Mouse (Mus musculus): ENCODE results near the gene Vipas39. TPM values are rescaled to one million over a fixed set of nuclear protein-coding genes. Genes with fewer than 3 reads are reported as not detected.

The Vipas39 gene
- total and polyA plus RNA-seq, 3 experiments, result 30.2 to 44.4 (median 32.1) TPM

DNA sequence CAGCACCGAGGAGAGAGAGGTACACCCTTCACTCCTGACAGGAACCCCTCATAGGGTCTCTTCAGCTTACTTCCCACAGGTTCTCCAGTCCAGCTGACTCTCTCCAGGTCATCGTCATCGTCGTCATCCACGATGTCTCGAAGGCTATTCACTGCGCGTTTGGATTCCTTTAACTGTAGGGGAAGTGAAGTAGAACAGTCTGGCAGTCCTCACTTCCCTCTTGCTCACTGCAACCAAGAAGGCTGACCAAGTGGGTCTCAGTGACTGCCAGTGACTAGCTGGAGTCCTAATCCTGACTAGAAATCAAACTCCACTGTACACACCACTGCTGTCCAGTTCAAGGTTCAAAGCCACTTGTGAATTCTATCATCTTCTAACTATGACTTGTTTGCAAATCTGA is 5.5 kb downstream of the Vipas39 start:
- in situ Hi-C loops (cut with MboI; ENCODE audit: low pct_ligation_motif_present, low pct_unique_long_range_greater_than_20kb, low sequenced_read_pairs) (no loop called here), dilution Hi-C loops (cut with MboI; ENCODE audit: extremely low pct_ligation_motif_present, extremely low pct_unique_long_range_greater_than_20kb, low sequenced_read_pairs) (no loop called here)
- Histone ChIP-seq H3K4me1 (ENCODE audit: control insufficient read depth in 1 of 2, insufficient read depth in 2 of 2) (peaks cover 0 to 38% of the 10 kb centered on the region in 2 experiments; a peak in 2 of 4 replicates), H3K36me3 (replicated peaks in 1 of 2; ENCODE audit: control insufficient read depth in 1 of 2, insufficient read depth in 1 of 2, low read length in 1 of 2) (peaks cover 55 to 70% of the 10 kb centered on the region in 2 experiments), H3K9ac (ENCODE audit: insufficient read depth, low read depth) (no peak overlapping the region), H3K27me3 (replicated peaks) (no peaks in the 10 kb centered on the region), H3K4me2 (ENCODE audit: insufficient read depth, low read depth, poor library complexity, severe bottlenecking) (no peak overlapping the region), H3K9me3 (replicated peaks; ENCODE audit: low read length) (no peaks in the 10 kb centered on the region), H3K79me2 (replicated peaks; ENCODE audit: control insufficient read depth, extremely low read depth, insufficient read depth, poor library complexity, severe bottlenecking) (peaks cover 2% of the 10 kb centered on the region), H3K27ac (ENCODE audit: insufficient read depth, low read depth) (no peak overlapping the region), H3K4me3 (replicated peaks in 1 of 3; ENCODE audit: low read depth in 2 of 3, low read length in 2 of 3, poor library complexity in 1 of 3) (no peak overlapping the region)
- TF ChIP-seq MAFK (IDR thresholded peaks at IDR 0.05; ENCODE audit: insufficient replicate concordance, low read length), result no peak
- TF ChIP-seq IRF4 (IDR thresholded peaks at IDR 0.05; ENCODE audit: low read depth, low read length), result no peak
- no peak for TF ChIP-seq MEF2A (IDR thresholded peaks at IDR 0.05; ENCODE audit: borderline replicate concordance, low read depth, low read length)
- TF ChIP-seq HCFC1 (IDR thresholded peaks at IDR 0.05; ENCODE audit: low read depth, low read length), result no peak
- TF ChIP-seq NRF1 (IDR thresholded peaks at IDR 0.05; ENCODE audit: low read depth, low read length), result no peak
- no peak for TF ChIP-seq KAT2A (IDR thresholded peaks at IDR 0.05; ENCODE audit: insufficient replicate concordance, low read length)
- TF ChIP-seq UBTF (IDR thresholded peaks at IDR 0.05; ENCODE audit: low read depth, low read length), result no peak
- TF ChIP-seq USF2 (conservative IDR thresholded peaks at IDR 0.05; ENCODE audit: low read depth, low read length), result no peak
- no peak for TF ChIP-seq RCOR1 (conservative IDR thresholded peaks at IDR 0.05; ENCODE audit: low read depth, low read length)
- TF ChIP-seq JUND (conservative IDR thresholded peaks at IDR 0.05; ENCODE audit: low read depth, low read length), result no peak
- no peak for TF ChIP-seq SMC3 (IDR thresholded peaks at IDR 0.05; ENCODE audit: low read depth, low read length)
- TF ChIP-seq MXI1 (IDR thresholded peaks at IDR 0.05; ENCODE audit: low read depth, low read length), result no peak
- DNase-seq (ENCODE audit: extremely low read depth), result no peak

DNA sequence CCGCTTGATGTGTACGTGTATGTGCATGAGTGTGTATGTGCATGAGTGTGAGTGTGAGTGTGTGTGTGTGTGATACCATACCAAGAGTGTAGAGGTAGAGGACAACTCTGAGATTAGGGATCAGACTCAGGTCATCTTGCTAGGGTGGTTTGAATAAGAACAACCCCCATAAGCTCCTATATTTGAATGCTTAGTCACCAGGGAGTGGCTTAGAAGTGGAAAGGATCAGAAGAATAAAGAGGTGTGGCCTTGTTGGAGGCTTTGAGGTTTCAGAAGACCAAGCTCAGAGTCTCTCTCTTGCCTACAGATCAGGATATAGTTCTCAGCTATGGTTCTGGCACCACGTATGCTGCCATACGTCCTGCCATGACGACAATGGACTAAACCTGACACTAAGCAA is 9.4 kb downstream of the Vipas39 start:
- Histone ChIP-seq H3K4me1 (ENCODE audit: control insufficient read depth in 1 of 2, insufficient read depth in 2 of 2) (peaks cover 0 to 16% of the 10 kb centered on the region in 2 experiments; a peak in 3 of 4 replicates), H3K27me3 (replicated peaks) (no peaks in the 10 kb centered on the region), H3K4me3 (replicated peaks in 1 of 3; ENCODE audit: low read depth in 2 of 3, low read length in 2 of 3, poor library complexity in 1 of 3) (no peak overlapping the region), H3K79me2 (replicated peaks; ENCODE audit: control insufficient read depth, extremely low read depth, insufficient read depth, poor library complexity, severe bottlenecking) (no peaks in the 10 kb centered on the region), H3K27ac (ENCODE audit: insufficient read depth, low read depth) (no peak overlapping the region), H3K9ac (ENCODE audit: insufficient read depth, low read depth) (no peak overlapping the region), H3K4me2 (ENCODE audit: insufficient read depth, low read depth, poor library complexity, severe bottlenecking) (no peak overlapping the region), H3K9me3 (replicated peaks; ENCODE audit: low read length) (no peaks in the 10 kb centered on the region), H3K36me3 (replicated peaks in 1 of 2; ENCODE audit: control insufficient read depth in 1 of 2, insufficient read depth in 1 of 2, low read length in 1 of 2) (peaks cover 71 to 87% of the 10 kb centered on the region in 2 experiments)
- TF ChIP-seq MXI1 (IDR thresholded peaks at IDR 0.05; ENCODE audit: low read depth, low read length), result no peak
- TF ChIP-seq MAFK (IDR thresholded peaks at IDR 0.05; ENCODE audit: insufficient replicate concordance, low read length), result no peak
- TF ChIP-seq TCF12 (IDR thresholded peaks at IDR 0.05; ENCODE audit: low read depth, low read length), result no peak
- DNase-seq (ENCODE audit: extremely low read depth), result no peak
- dilution Hi-C loops (cut with MboI; ENCODE audit: extremely low pct_ligation_motif_present, extremely low pct_unique_long_range_greater_than_20kb, low sequenced_read_pairs) (no loop called here), in situ Hi-C loops (cut with MboI; ENCODE audit: low pct_ligation_motif_present, low pct_unique_long_range_greater_than_20kb, low sequenced_read_pairs) (no loop called here)

GRCm38 (mm10) chr12:87253878-87254277 is 12.2 kb downstream of the Vipas39 start:
- Histone ChIP-seq H3K79me2 (replicated peaks; ENCODE audit: control insufficient read depth, extremely low read depth, insufficient read depth, poor library complexity, severe bottlenecking) (no peaks in the 10 kb centered on the region), H3K27me3 (replicated peaks) (no peaks in the 10 kb centered on the region), H3K4me2 (ENCODE audit: insufficient read depth, low read depth, poor library complexity, severe bottlenecking) (no peak overlapping the region), H3K4me1 (ENCODE audit: control insufficient read depth in 1 of 2, insufficient read depth in 2 of 2) (peaks cover 0 to 16% of the 10 kb centered on the region in 2 experiments; a peak in 3 of 4 replicates), H3K4me3 (replicated peaks in 1 of 3; ENCODE audit: low read depth in 2 of 3, low read length in 2 of 3, poor library complexity in 1 of 3) (no peak overlapping the region), H3K9me3 (replicated peaks; ENCODE audit: low read length) (no peaks in the 10 kb centered on the region), H3K27ac (ENCODE audit: insufficient read depth, low read depth) (no peak overlapping the region), H3K9ac (ENCODE audit: insufficient read depth, low read depth) (no peak overlapping the region), H3K36me3 (replicated peaks in 1 of 2; ENCODE audit: control insufficient read depth in 1 of 2, insufficient read depth in 1 of 2, low read length in 1 of 2) (peaks cover 76 to 93% of the 10 kb centered on the region in 2 experiments)
- in situ Hi-C loops (cut with MboI; ENCODE audit: low pct_ligation_motif_present, low pct_unique_long_range_greater_than_20kb, low sequenced_read_pairs) (no loop called here), dilution Hi-C loops (cut with MboI; ENCODE audit: extremely low pct_ligation_motif_present, extremely low pct_unique_long_range_greater_than_20kb, low sequenced_read_pairs) (no loop called here)
- no peak for DNase-seq (ENCODE audit: extremely low read depth)
- TF ChIP-seq USF1 (IDR thresholded peaks at IDR 0.05; ENCODE audit: low read depth, low read length), result no peak
- TF ChIP-seq PAX5 (IDR thresholded peaks at IDR 0.05; ENCODE audit: low read length), result no peak
- no peak for TF ChIP-seq MYC (IDR thresholded peaks at IDR 0.05; ENCODE audit: low read depth, low read length)
- no peak for TF ChIP-seq ELF1 (IDR thresholded peaks at IDR 0.05; ENCODE audit: low read depth, low read length)
- no peak for TF ChIP-seq BHLHE40 (IDR thresholded peaks at IDR 0.05; ENCODE audit: low read depth, low read length)
- no peak for TF ChIP-seq EP300 (IDR thresholded peaks at IDR 0.05; ENCODE audit: low read length)
- TF ChIP-seq E2F4 (IDR thresholded peaks at IDR 0.05; ENCODE audit: insufficient replicate concordance, low read depth, low read length), result no peak
- TF ChIP-seq SIN3A (IDR thresholded peaks at IDR 0.05; ENCODE audit: low read length), result no peak
- no peak for TF ChIP-seq CHD1 (IDR thresholded peaks at IDR 0.05; ENCODE audit: low read depth, low read length)
- TF ChIP-seq TCF12 (IDR thresholded peaks at IDR 0.05; ENCODE audit: low read depth, low read length), result no peak
- TF ChIP-seq CTCF (conservative IDR thresholded peaks at IDR 0.05 in 1 of 2, IDR thresholded peaks at IDR 0.05 in 1 of 2; ENCODE audit: low read depth in 2 of 2, low read length in 2 of 2), result no peak
